Mouse (Mus musculus): ENCODE data around the gene Zfp354a. TPM values are rescaled to one million over a fixed set of nuclear protein-coding genes. Genes with fewer than 3 reads are reported as not detected.

The Zfp354a gene
- polyA plus RNA-seq, 1 experiment from 2014 or later = 10.5 TPM

- no peaks in the 10 kb centered on the region for H3K9me3 ChIP-seq (ENCODE audit: control insufficient read depth, low read length)
- no peaks in the 10 kb centered on the region for H3K27me3 ChIP-seq (ENCODE audit: control insufficient read depth, insufficient read depth, low read length)
- ATAC-seq (ENCODE audit: low FRiP score) (no peak), DNase-seq (ENCODE audit: low spot score) (no peak)
- H3K4me1 ChIP-seq (replicated peaks; ENCODE audit: control insufficient read depth, insufficient read depth, low read length) = no peaks in the 10 kb centered on the region
- WGBS = 53% methylated on average over 7 of the region's 7 CpGs
- H3K9ac ChIP-seq (ENCODE audit: low read depth, low read length) = no peak overlapping the region
- H3K27ac ChIP-seq (ENCODE audit: low read depth, low read length) = no peak overlapping the region
- no peaks in the 10 kb centered on the region for H3K36me3 ChIP-seq (ENCODE audit: control insufficient read depth, insufficient read depth, low read length)
- no peak overlapping the region for H3K4me2 ChIP-seq (replicated peaks; ENCODE audit: low read depth, low read length)
- H3K4me3 ChIP-seq (ENCODE audit: low read depth, low read length) = no peak overlapping the region
Observed at GRCm38 (mm10) chr11:51084527-51084926, 25.5 kb downstream of the Zfp354a start.

- 76% methylated on average over 13 of the region's 13 CpGs for WGBS
- no peak overlapping the region for H3K4me2 ChIP-seq (replicated peaks; ENCODE audit: low read depth, low read length)
- no peaks in the 10 kb centered on the region for H3K36me3 ChIP-seq (ENCODE audit: control insufficient read depth, insufficient read depth, low read length)
- no peak for ATAC-seq (ENCODE audit: low FRiP score)
- H3K9ac ChIP-seq (ENCODE audit: low read depth, low read length) = no peak overlapping the region
- H3K27me3 ChIP-seq (ENCODE audit: control insufficient read depth, insufficient read depth, low read length) = no peaks in the 10 kb centered on the region
- H3K4me1 ChIP-seq (replicated peaks; ENCODE audit: control insufficient read depth, insufficient read depth, low read length) = no peaks in the 10 kb centered on the region
- no peak overlapping the region for H3K4me3 ChIP-seq (ENCODE audit: low read depth, low read length)
- no peaks in the 10 kb centered on the region for H3K9me3 ChIP-seq (ENCODE audit: control insufficient read depth, low read length)
- H3K27ac ChIP-seq (ENCODE audit: low read depth, low read length) = no peak overlapping the region
- no peak for DNase-seq (ENCODE audit: low spot score)
Observed at GRCm38 (mm10) chr11:51085269-51085668, 26.2 kb downstream of the Zfp354a start.

- H3K4me1 ChIP-seq (replicated peaks; ENCODE audit: control insufficient read depth, insufficient read depth, low read length) = no peaks in the 10 kb centered on the region
- ATAC-seq (ENCODE audit: low FRiP score) (no peak), DNase-seq (ENCODE audit: low spot score) (no peak)
- no peak overlapping the region for H3K4me2 ChIP-seq (replicated peaks; ENCODE audit: low read depth, low read length)
- no peaks in the 10 kb centered on the region for H3K27me3 ChIP-seq (ENCODE audit: control insufficient read depth, insufficient read depth, low read length)
- no peaks in the 10 kb centered on the region for H3K9me3 ChIP-seq (ENCODE audit: control insufficient read depth, low read length)
- H3K4me3 ChIP-seq (ENCODE audit: low read depth, low read length) = no peak overlapping the region
- no peak overlapping the region for H3K27ac ChIP-seq (ENCODE audit: low read depth, low read length)
- no peak overlapping the region for H3K9ac ChIP-seq (ENCODE audit: low read depth, low read length)
- H3K36me3 ChIP-seq (ENCODE audit: control insufficient read depth, insufficient read depth, low read length) = no peaks in the 10 kb centered on the region
- 84% methylated on average over 2 of the region's 2 CpGs for WGBS
Observed at GRCm38 (mm10) chr11:51107261-51107660, 48.2 kb downstream of the Zfp354a start.

GRCm38 (mm10) chr11:51110621-51111020 is 51.6 kb downstream of the Zfp354a start:
- Histone ChIP-seq H3K4me1 (replicated peaks; ENCODE audit: control insufficient read depth, insufficient read depth, low read length) (no peaks in the 10 kb centered on the region), H3K27me3 (ENCODE audit: control insufficient read depth, insufficient read depth, low read length) (no peaks in the 10 kb centered on the region), H3K9me3 (ENCODE audit: control insufficient read depth, low read length) (no peaks in the 10 kb centered on the region), H3K4me2 (replicated peaks; ENCODE audit: low read depth, low read length) (no peak overlapping the region), H3K4me3 (ENCODE audit: low read depth, low read length) (no peak overlapping the region), H3K9ac (ENCODE audit: low read depth, low read length) (no peak overlapping the region), H3K36me3 (ENCODE audit: control insufficient read depth, insufficient read depth, low read length) (no peaks in the 10 kb centered on the region), H3K27ac (ENCODE audit: low read depth, low read length) (no peak overlapping the region)
- ATAC-seq (ENCODE audit: low FRiP score) (no peak), DNase-seq (ENCODE audit: low spot score) (no peak)
- 80% methylated on average over 3 of the region's 3 CpGs for WGBS

Other genes starting within 250 kb of the Zfp354a start
- 39.4 and 46.4 TPM in 2 replicates for gene Zfp354c, start 231.5 kb upstream of the Zfp354a start, polyA plus RNA-seq (2014; fragmentation: Nextera tagmentation; extraction: Ambion mirVana)
- gene Zfp879, start 217.7 kb upstream of the Zfp354a start, polyA plus RNA-seq (2014; fragmentation: Nextera tagmentation; extraction: Ambion mirVana) = 0.35 and 0.57 TPM in 2 replicates
- not detected in 2 replicates for gene Grm6, start 208.6 kb upstream of the Zfp354a start, polyA plus RNA-seq (2014; fragmentation: Nextera tagmentation; extraction: Ambion mirVana)
- 15.5 and 16.4 TPM in 2 replicates for gene Zfp454, start 171.6 kb upstream of the Zfp354a start, polyA plus RNA-seq (2014; fragmentation: Nextera tagmentation; extraction: Ambion mirVana)
- gene Zfp2, start 143.1 kb upstream of the Zfp354a start, polyA plus RNA-seq (2014; fragmentation: Nextera tagmentation; extraction: Ambion mirVana) = 30.6 and 37.0 TPM in 2 replicates
- 1.8 and 2.1 TPM in 2 replicates for gene Zfp354b, start 127.6 kb upstream of the Zfp354a start, polyA plus RNA-seq (2014; fragmentation: Nextera tagmentation; extraction: Ambion mirVana)
- gene 4933414I15Rik, start 115.5 kb upstream of the Zfp354a start, polyA plus RNA-seq (2014; fragmentation: Nextera tagmentation; extraction: Ambion mirVana) = not detected in 2 replicates
- gene Prop1, start 105.5 kb upstream of the Zfp354a start, polyA plus RNA-seq (2014; fragmentation: Nextera tagmentation; extraction: Ambion mirVana) = not detected in 2 replicates
- gene Olfr1378, start 92.7 kb upstream of the Zfp354a start, polyA plus RNA-seq (2014; fragmentation: Nextera tagmentation; extraction: Ambion mirVana) = not detected in 2 replicates
- not detected in 2 replicates for gene Olfr1377, start 77.3 kb upstream of the Zfp354a start, polyA plus RNA-seq (2014; fragmentation: Nextera tagmentation; extraction: Ambion mirVana)
- gene Olfr51, start 55.7 kb upstream of the Zfp354a start, polyA plus RNA-seq (2014; fragmentation: Nextera tagmentation; extraction: Ambion mirVana) = not detected in 2 replicates
- not detected in 2 replicates for gene Olfr54, start 45.0 kb upstream of the Zfp354a start, polyA plus RNA-seq (2014; fragmentation: Nextera tagmentation; extraction: Ambion mirVana)
- not detected in 2 replicates for gene Olfr1375, start 11.1 kb upstream of the Zfp354a start, polyA plus RNA-seq (2014; fragmentation: Nextera tagmentation; extraction: Ambion mirVana)
- not detected in 2 replicates for gene Gm12569, start 161.2 kb downstream of the Zfp354a start, polyA plus RNA-seq (2014; fragmentation: Nextera tagmentation; extraction: Ambion mirVana)
- 141 and 148 TPM in 2 replicates for gene Clk4, start 202.5 kb downstream of the Zfp354a start, polyA plus RNA-seq (2014; fragmentation: Nextera tagmentation; extraction: Ambion mirVana)
- gene BC049762, start 203.8 kb downstream of the Zfp354a start, polyA plus RNA-seq (2014; fragmentation: Nextera tagmentation; extraction: Ambion mirVana) = 0.20 and 0.68 TPM in 2 replicates
- gene Col23a1, start 230.7 kb downstream of the Zfp354a start, polyA plus RNA-seq (2014; fragmentation: Nextera tagmentation; extraction: Ambion mirVana) = 9.0 and 9.7 TPM in 2 replicates